Mouse (Mus musculus): Measurements from ENCODE around the gene Tenm2. TPM values are rescaled to one million over a fixed set of nuclear protein-coding genes. Genes with fewer than 3 reads are reported as not detected.

Tenm2 gene
- total and polyA plus RNA-seq, 3 experiments: not detected

- H3K36me3 ChIP-seq (ENCODE audit: control insufficient read depth in 1 of 2, insufficient read depth in 2 of 2, low read length in 2 of 2): no peaks in the 10 kb centered on the region
- no peaks in the 10 kb centered on the region for H3K9me3 ChIP-seq (replicated peaks; ENCODE audit: insufficient read depth, low read length)
- no peak overlapping the region for H3K4me3 ChIP-seq (ENCODE audit: control insufficient read depth in 1 of 2, insufficient read depth in 1 of 2, low read depth in 2 of 2, low read length in 2 of 2)
- no peak for TF ChIP-seq KAT2A (conservative IDR thresholded peaks at IDR 0.05; ENCODE audit: low read depth, low read length)
- TF ChIP-seq SIN3A (IDR thresholded peaks at IDR 0.05; ENCODE audit: low read length): no peak
- no peak for TF ChIP-seq MYC (IDR thresholded peaks at IDR 0.05; ENCODE audit: low read depth, low read length)
- no peak for TF ChIP-seq MYB (IDR thresholded peaks at IDR 0.05; ENCODE audit: low read depth, low read length)
- TF ChIP-seq GATA1 (IDR thresholded peaks at IDR 0.05; ENCODE audit: low read depth, low read length): no peak
- TF ChIP-seq ZC3H11A (IDR thresholded peaks at IDR 0.05; ENCODE audit: low read depth, low read length): no peak
- no peak for TF ChIP-seq MAZ (IDR thresholded peaks at IDR 0.05; ENCODE audit: low read depth, low read length)
- TF ChIP-seq TCF12 (IDR thresholded peaks at IDR 0.05; ENCODE audit: low read depth, low read length): no peak
- TF ChIP-seq POLR2A (IDR thresholded peaks at IDR 0.05; ENCODE audit: control insufficient read depth in 1 of 2, insufficient read depth in 1 of 2, low read depth in 1 of 2, low read length in 2 of 2, poor library complexity in 1 of 2): no peak
- no peak for TF ChIP-seq MAFK (IDR thresholded peaks at IDR 0.05; ENCODE audit: borderline replicate concordance, low read depth, low read length)
- no peak for TF ChIP-seq MXI1 (IDR thresholded peaks at IDR 0.05; ENCODE audit: low read depth, low read length)
- no peak for TF ChIP-seq UBTF (IDR thresholded peaks at IDR 0.05; ENCODE audit: borderline replicate concordance, insufficient read depth, low read depth, low read length)
- H3K4me1 ChIP-seq (ENCODE audit: control insufficient read depth in 1 of 2, insufficient read depth in 2 of 2, low read length in 2 of 2): no peaks in the 10 kb centered on the region
- H3K9ac ChIP-seq (ENCODE audit: control insufficient read depth, low read depth, low read length, poor library complexity, severe bottlenecking): no peak overlapping the region
- no peak for DNase-seq (ENCODE audit: low read depth, low spot score)
- H3K27ac ChIP-seq (ENCODE audit: control insufficient read depth, low read depth, low read length): no peak overlapping the region
- H3K79me2 ChIP-seq (ENCODE audit: control insufficient read depth, insufficient read depth, low read length, poor library complexity): no peaks in the 10 kb centered on the region
- H3K27me3 ChIP-seq (ENCODE audit: control insufficient read depth in 1 of 2, insufficient read depth in 2 of 2, low read length in 2 of 2): no peaks in the 10 kb centered on the region
Observed at GRCm38 (mm10) chr11:36353252-36353651, 882.5 kb downstream of the Tenm2 start.

GRCm38 (mm10) chr11:36351752-36352151, 884.0 kb downstream of the Tenm2 start:
- no peak overlapping the region for H3K4me3 ChIP-seq (ENCODE audit: control insufficient read depth in 1 of 2, insufficient read depth in 1 of 2, low read depth in 2 of 2, low read length in 2 of 2)
- H3K9me3 ChIP-seq (replicated peaks; ENCODE audit: insufficient read depth, low read length): no peaks in the 10 kb centered on the region
- no peak for DNase-seq (ENCODE audit: low read depth, low spot score)

GRCm38 (mm10) chr11:36351341-36351740, 884.4 kb downstream of the Tenm2 start:
- no peaks in the 10 kb centered on the region for H3K79me2 ChIP-seq (ENCODE audit: control insufficient read depth, insufficient read depth, low read length, poor library complexity)
- no peak overlapping the region for H3K27ac ChIP-seq (ENCODE audit: control insufficient read depth, low read depth, low read length)
- H3K27me3 ChIP-seq (ENCODE audit: control insufficient read depth in 1 of 2, insufficient read depth in 2 of 2, low read length in 2 of 2): no peaks in the 10 kb centered on the region
- H3K9ac ChIP-seq (ENCODE audit: control insufficient read depth, low read depth, low read length, poor library complexity, severe bottlenecking): no peak overlapping the region
- H3K36me3 ChIP-seq (ENCODE audit: control insufficient read depth in 1 of 2, insufficient read depth in 2 of 2, low read length in 2 of 2): no peaks in the 10 kb centered on the region
- no peak for DNase-seq (ENCODE audit: low read depth, low spot score)
- TF ChIP-seq HCFC1 (IDR thresholded peaks at IDR 0.05; ENCODE audit: low read depth, low read length) (no peak), POLR2AphosphoS5 (IDR thresholded peaks at IDR 0.05; ENCODE audit: borderline replicate concordance, low read depth, low read length) (no peak), CHD2 (IDR thresholded peaks at IDR 0.05; ENCODE audit: low read length) (no peak), MAX (IDR thresholded peaks at IDR 0.05; ENCODE audit: low read length) (no peak), RAD21 (IDR thresholded peaks at IDR 0.05; ENCODE audit: low read depth, low read length) (no peak), ZNF384 (IDR thresholded peaks at IDR 0.05; ENCODE audit: low read depth, low read length) (no peak), NELFE (IDR thresholded peaks at IDR 0.05; ENCODE audit: low read depth, low read length) (no peak), JUND (IDR thresholded peaks at IDR 0.05; ENCODE audit: low read depth, low read length) (no peak), POLR2A (IDR thresholded peaks at IDR 0.05; ENCODE audit: control insufficient read depth in 1 of 2, insufficient read depth in 1 of 2, low read depth in 1 of 2, low read length in 2 of 2, poor library complexity in 1 of 2) (no peak)
- H3K4me3 ChIP-seq (ENCODE audit: control insufficient read depth in 1 of 2, insufficient read depth in 1 of 2, low read depth in 2 of 2, low read length in 2 of 2): no peak overlapping the region
- H3K4me1 ChIP-seq (ENCODE audit: control insufficient read depth in 1 of 2, insufficient read depth in 2 of 2, low read length in 2 of 2): no peaks in the 10 kb centered on the region
- no peaks in the 10 kb centered on the region for H3K9me3 ChIP-seq (replicated peaks; ENCODE audit: insufficient read depth, low read length)

More at GRCm38 (mm10) chr11:36351752-36352151, 884.0 kb downstream of the Tenm2 start:
- H3K9ac ChIP-seq (ENCODE audit: control insufficient read depth, low read depth, low read length, poor library complexity, severe bottlenecking): no peak overlapping the region
- no peaks in the 10 kb centered on the region for H3K36me3 ChIP-seq (ENCODE audit: control insufficient read depth in 1 of 2, insufficient read depth in 2 of 2, low read length in 2 of 2)
- no peaks in the 10 kb centered on the region for H3K27me3 ChIP-seq (ENCODE audit: control insufficient read depth in 1 of 2, insufficient read depth in 2 of 2, low read length in 2 of 2)
- no peak for TF ChIP-seq SMC3 (IDR thresholded peaks at IDR 0.05; ENCODE audit: low read depth, low read length)
- no peak for TF ChIP-seq HCFC1 (IDR thresholded peaks at IDR 0.05; ENCODE audit: low read depth, low read length)
- no peak for TF ChIP-seq ZMIZ1 (IDR thresholded peaks at IDR 0.05; ENCODE audit: low read depth, low read length)
- TF ChIP-seq EP300 (IDR thresholded peaks at IDR 0.05; ENCODE audit: low read depth in 1 of 2, low read length in 2 of 2): no peak
- no peak for TF ChIP-seq MYC (IDR thresholded peaks at IDR 0.05; ENCODE audit: low read depth, low read length)
- no peak for TF ChIP-seq GABPA (IDR thresholded peaks at IDR 0.05; ENCODE audit: low read depth, low read length)
- TF ChIP-seq JUND (IDR thresholded peaks at IDR 0.05; ENCODE audit: low read depth, low read length): no peak
- no peak for TF ChIP-seq BHLHE40 (IDR thresholded peaks at IDR 0.05; ENCODE audit: borderline replicate concordance, low read depth, low read length)
- no peak for TF ChIP-seq UBTF (IDR thresholded peaks at IDR 0.05; ENCODE audit: borderline replicate concordance, insufficient read depth, low read depth, low read length)
- no peak for TF ChIP-seq RCOR1 (IDR thresholded peaks at IDR 0.05; ENCODE audit: low read depth, low read length)
- H3K27ac ChIP-seq (ENCODE audit: control insufficient read depth, low read depth, low read length): no peak overlapping the region
- H3K79me2 ChIP-seq (ENCODE audit: control insufficient read depth, insufficient read depth, low read length, poor library complexity): no peaks in the 10 kb centered on the region
- no peaks in the 10 kb centered on the region for H3K4me1 ChIP-seq (ENCODE audit: control insufficient read depth in 1 of 2, insufficient read depth in 2 of 2, low read length in 2 of 2)

Measured in MEL (cell line).